Mouse (Mus musculus) cerebellum, adult 11 months (tissue): ENCODE measurements around the gene Atp6v1b1.

Experiments used
- DNase-seq: peaks from one replicate; pipeline ENCODE4 v3.0.0; 2022

Gene Atp6v1b1

DNA sequence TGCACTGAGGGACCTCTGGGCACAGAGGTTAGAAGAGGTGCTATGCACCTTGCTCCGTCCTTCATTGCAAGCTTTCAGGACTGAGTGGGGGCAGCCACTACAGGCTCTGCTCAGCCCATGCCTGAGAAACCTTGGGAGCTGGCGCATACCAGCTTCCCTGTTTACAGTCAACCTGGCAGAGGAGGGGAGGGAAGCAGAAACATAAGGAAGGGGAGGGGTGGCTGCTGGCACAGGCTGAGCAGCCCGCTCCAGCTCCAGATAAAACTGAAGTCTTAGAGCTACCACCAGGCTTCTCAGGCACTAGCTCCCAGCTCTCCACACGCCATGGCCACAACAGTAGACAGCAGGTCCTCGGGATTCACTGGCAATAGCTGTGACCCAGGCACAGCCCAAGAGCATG, at the start of gene Atp6v1b1:
TSS of gene Atp6v1b1 (plus strand) at position 230 of the 400 bp plus-strand sequence.
- no peak for DNase-seq

DNA sequence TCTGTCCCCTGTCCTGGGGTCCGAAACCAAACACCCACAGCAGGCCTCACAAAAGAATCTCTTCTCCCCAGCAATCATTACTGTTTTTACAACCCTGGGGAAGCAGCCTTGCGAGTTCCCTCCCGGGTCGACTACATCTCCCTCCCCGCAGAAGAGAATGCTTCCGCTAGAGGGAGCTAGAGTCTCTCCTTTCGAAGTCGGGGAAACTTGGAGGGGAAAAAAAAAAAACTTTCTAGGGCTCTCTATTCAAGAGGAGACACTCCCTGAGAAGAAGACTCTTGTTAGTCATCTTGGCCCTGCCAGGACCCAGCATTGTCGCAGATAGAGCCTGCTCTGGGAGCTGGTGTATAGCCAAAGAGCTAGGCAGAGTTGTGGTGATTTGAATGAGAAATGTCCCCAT, 49.0 kb upstream of the Atp6v1b1 start:
- DNase-seq, result no peak

DNA sequence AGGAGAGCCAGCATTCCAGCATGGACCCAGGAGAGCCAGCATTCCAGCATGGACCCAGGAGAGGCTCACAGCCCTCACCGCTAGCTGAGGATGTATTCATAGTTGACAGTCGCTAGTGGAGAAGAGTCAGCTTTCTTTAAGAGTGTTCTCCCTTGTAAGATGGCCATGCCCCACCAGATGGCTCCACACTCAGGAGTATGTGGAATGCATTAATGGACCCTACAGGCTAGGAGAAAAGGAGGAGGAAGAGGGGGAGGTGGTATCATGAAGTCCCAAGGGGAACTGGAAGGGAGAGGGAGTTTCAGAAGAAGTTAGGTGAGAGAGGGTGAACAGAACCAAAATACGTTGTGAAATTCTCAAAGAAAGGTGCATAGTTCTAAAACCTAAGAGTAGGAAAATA, 47.1 kb upstream of the Atp6v1b1 start:
- no peak for DNase-seq

DNA sequence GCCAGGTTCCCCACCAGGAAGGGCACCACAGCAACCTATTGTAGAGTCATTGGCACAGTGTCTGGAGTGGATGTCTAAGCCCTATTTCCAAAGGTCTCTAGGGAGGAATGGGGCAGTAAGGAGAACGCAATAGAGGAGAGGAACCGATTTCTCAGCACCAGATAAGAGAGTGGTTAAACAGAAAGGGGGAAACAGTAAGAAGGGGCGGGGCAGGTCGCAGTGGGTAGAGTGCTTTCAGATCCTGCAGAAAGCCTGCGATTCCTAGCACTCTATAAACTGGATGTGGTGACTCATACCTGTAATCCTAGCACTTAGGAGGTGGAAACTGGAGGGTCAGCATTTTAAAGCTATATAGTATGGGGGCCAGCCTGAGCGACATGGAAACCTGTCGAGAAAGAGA, 46.1 kb upstream of the Atp6v1b1 start:
- DNase-seq, result no peak

DNA sequence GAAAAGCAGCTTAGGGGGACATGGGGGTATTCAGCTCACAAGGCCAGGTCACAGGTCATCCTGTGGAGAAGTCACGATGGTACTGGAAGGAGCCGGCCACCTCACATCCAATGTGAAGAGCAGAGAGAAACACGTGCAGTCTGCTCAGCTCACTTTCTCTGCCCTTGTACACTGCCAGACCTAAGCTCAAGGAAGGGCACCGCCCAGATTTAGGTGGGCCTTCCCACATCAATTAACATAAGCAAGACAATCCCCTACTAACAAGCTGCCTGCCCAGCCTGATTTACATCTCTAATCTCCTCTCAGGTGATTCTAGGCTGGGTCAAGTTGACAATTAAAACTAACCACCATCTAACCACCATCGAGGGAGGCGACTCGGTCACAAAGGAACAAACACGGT, 44.9 kb upstream of the Atp6v1b1 start:
- DNase-seq, result no peak

DNA sequence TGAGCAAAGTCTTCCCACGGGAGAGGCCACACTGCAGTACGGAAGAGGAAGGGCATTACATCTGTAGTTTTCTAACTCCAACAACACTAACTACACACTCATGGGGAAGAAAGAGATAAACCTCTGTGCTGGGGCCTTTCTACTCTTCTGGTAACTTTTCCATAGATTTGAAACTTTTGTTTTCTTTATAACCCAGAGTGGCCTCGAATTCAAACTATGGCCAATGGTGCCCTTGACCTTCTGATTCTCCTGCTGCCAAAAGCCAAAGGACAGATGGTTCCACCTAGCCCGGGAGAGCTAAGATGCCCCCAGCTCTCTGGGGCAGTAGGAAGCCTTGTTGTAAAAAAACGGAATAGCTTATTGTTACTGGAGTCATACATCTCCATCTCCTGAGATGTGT, 42.8 kb upstream of the Atp6v1b1 start:
- DNase-seq, result no peak

DNA sequence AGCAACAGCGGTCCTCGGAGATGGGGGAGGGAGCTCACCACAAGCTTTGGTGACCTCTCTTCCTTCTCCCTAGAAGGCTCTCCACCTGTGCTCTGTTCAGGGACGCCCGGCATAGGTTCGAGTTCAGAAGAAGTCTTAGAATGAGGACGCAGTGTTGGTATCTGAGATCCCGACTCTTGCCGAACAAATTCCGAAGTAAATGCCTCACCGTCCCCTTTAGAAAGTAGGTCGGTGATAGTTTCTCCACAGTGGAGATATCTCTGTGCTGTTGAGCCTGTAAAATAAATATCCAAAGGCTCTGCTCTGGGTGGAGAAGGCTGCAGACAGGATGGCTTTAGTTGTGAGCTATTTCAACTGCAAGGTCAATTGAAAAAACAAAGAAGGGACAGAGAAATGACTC, 41.8 kb upstream of the Atp6v1b1 start:
- DNase-seq, result no peak

DNA sequence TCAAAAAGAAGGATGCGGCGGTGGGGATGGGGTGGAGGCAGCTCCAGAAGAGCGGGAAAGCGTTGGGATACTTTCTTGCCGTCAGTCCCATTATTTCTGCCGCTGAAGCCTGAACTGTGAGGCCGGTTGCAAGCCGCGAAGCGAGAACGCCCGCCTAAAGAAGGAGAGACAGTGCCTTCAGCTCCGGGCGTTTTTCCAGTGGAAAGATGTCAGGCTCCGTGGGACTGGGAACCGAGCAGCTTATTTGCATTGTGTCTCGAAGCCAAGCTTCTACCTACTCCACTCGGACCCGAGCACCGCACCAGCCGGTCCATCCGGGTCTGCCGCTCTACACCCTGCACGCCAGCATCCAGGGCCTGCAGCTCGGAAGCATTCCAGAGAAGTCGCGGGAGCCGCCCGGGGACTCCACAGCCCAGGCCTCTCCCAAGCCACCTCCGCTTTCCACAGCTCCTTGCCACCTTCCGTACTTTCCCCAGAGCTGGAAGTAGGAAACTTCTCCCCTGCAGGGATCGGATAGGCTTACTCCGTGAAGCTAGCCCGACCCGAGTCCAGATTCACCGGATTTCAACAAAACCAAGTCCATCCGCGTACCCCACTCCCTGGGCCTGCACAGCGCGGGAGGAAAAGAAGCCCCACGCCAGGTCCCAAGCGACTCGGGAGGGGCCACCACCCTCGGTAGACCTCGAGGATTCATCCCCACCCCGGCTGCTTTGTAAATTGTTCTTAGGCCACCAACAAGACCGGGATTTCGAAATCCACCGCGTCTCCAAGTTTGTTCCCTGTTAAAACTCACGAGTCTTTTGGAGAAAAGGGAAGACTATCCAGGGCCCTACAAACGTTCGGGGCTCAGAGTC, 40.4 kb upstream of the Atp6v1b1 start:
- no peak for DNase-seq

DNA sequence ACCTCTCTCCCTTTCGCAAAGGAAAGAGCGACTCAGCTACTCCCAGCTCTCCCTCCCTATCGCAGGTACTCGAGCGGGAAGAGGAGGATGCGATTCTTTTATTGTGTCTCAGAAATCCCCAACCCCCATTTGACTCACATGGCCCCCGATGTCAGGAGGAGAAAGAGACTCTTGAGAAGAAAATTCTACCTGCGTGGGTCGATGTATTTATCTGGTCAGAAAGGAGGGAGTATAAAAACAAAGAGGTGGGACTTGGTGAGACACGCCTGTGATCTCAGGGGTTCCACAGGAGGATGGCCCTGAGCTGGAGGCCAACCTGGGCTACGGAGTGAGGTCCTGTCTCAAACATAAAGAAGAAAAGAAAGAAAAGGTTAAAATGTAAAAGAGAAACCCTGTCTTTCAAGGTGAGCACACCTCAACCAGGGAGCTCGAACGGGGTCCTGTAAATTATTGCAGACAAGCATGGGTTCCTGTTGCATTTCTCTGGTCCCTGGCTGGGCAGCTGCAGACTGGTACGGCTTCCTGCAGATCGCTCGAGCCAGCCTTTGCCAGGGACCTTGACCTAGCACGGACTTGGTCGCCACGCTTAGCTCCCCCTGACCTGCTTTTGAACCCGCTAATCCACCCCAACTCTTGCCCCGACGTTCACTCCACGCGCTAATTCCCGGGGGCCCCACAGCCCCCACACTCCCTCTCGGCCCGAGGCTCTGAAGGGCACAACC, 39.6 kb upstream of the Atp6v1b1 start:
- no peak for DNase-seq

DNA sequence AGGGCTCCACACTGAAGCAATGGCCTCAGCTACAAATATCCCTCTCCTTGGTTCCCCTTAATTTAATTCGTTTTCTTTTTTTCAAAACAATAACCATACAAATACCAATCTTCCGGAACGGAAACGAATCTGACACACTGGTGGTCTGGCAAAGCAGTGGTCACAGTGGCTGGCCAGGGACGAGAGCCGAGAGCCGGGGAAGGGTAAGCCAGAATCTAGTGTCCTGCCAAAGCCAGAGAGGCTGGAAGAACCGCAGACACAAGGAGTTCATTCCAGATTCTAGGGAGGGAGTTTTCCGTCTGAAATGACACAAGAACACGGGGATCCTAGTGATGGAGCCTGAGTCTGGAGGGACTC, 39.1 kb upstream of the Atp6v1b1 start:
- no peak for DNase-seq

DNA sequence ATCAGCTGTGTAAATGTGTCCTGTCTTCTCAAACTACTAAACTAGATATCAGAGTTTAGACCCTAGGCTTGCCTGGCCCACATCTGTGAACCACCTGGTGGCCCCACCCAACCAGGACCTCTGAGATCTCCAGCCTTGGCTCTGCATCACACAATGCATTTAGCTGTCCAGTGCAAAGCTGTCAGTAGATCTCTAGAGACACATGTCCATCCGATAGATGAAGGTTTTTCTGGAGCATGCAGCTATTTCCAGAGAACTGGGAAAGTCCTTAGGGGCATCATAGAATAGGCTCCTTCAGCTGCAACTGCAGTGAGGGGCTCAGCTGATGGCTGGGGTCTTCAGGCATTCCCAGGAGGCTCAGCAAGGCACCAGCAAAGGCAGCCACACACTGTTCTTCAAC, 38.5 kb upstream of the Atp6v1b1 start:
- DNase-seq, result no peak

DNA sequence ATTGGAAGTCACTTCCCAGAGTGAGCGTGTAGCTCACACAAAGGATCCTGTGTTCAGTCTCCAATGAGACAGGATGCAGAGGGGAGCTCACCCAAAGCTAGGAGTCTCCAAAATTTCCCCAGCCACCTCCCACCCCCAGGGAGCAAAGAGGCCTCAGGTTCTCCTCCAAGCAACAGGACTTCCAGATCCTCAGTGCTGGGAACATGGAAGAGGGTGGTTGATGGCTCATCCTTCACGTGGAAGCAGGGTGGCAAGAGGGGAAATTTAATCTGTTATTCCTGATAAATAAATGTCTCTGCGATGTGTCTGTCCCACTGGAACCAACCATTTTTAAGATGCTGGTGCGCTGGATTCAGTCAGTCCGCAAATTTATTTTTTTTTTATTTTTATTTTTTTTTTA, 38.1 kb upstream of the Atp6v1b1 start:
- no peak for DNase-seq

DNA sequence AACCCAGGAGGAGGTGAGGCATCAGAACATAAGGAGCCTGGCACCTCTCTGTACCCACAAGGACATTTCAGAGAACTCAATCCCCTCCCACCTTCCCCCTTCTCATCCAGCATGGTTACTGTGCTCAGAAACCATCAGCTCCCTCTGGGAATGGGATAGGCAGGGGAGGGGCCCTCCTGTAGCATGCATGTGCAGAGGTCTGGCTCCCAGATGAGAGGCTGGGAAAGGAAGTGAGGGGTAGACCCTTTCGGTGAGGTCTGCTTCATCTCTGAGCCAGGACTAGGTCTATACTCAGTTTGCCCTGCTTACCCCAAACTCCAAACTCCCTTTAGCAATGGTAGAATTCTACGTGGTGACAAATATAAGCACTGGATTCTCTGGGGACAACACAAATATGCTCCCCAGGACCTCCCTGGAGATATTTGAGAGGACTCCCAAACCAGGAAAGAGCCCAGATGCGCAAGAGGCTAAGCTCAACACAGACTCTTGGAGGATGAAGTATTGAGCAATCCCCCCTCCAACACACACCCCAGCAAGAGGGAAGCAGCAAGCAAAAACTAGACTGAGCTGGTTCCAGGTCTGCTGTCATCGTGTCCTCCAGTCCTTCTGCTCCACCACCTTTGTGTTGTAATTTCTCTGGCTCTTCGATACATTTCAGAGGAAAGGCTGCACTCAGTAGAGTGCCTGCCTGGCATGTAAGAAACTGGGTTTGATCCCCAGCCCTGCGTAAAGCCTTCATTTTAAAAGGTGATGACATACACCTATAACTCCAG, 34.9 kb upstream of the Atp6v1b1 start:
- DNase-seq, result no peak

DNA sequence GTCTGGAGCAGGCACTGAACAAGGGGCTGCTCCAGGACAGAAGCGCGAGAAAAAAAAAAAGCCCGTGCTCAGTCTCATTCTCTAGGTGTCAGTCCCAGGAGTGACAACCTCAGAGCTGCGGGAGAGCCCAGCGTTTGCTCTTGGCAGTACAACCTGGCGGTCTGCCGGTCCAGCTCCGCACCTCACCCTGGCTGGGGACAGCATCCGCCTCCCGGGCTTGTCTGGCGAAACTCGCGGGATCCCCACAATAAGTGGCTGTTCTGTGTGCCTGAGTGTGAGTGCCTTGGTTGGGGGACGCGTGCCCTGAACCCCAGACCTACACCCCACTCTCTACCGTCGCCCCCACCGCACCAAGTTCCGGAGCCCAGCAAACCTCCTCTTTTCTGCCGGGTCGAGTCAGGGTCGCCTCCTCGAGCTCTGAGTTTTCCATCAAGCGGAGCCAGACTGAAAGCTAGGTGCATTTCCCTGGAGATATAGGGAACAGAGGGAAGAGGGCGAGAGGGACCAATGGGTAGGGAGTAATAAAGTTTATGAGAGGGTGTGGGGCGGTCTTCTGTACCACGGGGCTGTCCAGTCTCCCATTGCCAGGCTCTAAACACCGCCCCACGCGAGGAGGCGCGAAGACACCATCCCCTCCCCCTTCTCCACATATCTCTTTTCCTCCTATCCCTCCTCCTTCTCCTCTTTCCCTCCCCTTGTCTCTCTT, 32.3 kb upstream of the Atp6v1b1 start:
- DNase-seq, result no peak

DNA sequence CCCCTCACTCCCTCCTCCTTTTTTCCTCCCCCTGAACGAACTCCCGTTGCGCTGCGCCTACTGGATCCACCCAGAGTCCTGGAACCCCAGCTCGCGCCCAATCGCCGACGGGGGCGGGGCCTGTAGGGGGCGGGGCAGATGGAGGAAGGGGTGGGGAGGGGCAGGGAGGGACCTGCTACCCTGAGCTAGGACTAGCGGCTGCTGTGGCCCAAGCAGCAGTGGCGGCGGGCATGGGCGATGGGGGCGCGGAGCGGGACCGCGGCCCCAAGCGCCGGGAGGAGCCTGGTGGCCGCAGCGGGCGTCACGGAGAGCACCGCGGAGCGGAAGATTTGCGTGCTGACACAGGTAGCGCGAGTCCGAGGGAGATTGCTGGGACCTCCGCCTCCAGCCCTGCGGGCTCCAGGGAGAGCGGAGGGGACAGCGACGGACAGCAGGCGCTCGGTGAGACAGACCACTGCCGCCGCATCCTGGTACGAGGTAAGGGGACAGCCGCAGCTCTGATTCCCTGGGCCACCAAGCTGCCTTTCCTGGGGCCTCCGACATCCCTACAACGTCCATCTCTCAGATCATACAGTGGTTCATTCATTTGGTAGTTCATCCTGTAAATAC, 31.6 kb upstream of the Atp6v1b1 start, which contains the start of gene Vax2:
TSS of gene Vax2 (plus strand) at position 198 of the 609 bp plus-strand sequence.
- no peak for DNase-seq

DNA sequence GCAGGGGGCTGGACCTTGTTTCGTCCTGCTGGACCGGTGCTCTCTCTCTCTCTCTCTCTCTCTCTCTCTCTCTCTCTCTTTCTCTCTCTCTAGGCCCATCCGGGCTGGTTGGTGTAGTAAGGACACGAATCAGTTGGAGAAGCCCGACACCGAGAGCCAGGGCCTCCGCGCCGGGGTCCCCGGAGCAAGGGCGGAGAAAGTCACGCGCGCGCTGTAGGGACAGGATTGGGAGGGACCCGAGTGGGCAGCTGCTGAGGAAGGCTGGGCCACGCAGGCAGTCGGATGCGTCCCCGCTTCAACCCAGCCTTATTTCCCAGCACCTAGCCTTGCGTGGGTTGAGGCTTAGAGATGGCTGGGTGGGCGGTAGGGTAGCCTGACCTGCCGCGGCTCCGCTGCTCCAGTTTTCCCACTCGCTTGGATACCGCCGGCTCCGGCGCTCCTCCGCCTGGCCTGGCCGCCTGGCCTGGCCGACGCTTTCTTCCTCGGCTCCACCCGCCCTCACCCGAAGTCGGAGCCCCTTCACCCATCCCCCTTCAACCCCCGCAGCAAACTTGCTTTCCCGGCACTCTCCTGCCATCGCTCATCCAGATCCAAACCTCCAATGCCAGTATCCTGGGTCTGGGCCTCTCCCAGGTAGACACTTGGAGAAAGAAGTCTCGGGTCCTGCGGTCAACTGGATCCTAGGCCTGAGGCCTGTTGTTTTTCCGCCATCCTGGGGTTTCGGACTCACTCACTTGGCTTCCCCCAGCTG, 30.9 kb upstream of the Atp6v1b1 start:
- no peak for DNase-seq

DNA sequence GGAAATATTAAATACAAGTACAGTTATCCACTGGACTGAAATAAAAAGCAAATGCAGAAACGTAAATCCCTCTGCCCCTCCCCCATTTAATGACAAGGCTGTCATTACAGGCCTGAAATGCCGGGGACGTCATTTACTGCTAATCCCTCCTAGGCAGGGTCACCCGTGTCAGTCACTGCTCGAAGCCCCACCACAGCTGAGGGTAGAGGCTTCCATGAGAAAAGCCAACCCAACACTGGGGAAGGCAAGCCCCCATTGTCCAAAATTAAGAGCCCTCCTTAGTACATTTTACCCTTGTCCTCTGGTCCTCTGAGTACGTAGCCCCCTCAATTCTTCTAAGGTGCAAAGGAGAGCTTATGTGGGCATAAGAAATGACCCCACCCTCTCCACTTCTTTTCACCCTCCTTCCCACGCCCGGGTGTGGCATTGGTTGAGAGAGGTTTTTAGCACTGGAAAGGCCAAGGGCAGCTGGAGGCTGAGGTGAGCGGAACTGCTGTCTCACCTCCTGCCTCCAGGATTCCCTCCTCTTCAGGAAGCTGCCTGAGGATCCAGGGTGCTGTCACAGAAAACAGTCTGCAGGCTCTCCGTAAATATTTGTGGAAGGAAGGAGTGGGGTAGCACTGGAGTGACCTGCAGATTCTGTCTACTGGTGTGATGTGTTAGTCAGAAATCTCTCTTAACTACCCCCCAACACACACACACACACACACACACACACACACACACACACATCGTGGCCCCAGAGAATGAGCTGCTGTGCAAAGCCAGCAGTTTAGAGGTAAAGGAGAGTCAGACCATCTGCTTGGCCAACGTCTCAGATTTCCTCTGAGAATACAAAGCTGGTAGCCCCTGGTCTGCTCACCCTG, 29.3 kb upstream of the Atp6v1b1 start:
- DNase-seq, result no peak

DNA sequence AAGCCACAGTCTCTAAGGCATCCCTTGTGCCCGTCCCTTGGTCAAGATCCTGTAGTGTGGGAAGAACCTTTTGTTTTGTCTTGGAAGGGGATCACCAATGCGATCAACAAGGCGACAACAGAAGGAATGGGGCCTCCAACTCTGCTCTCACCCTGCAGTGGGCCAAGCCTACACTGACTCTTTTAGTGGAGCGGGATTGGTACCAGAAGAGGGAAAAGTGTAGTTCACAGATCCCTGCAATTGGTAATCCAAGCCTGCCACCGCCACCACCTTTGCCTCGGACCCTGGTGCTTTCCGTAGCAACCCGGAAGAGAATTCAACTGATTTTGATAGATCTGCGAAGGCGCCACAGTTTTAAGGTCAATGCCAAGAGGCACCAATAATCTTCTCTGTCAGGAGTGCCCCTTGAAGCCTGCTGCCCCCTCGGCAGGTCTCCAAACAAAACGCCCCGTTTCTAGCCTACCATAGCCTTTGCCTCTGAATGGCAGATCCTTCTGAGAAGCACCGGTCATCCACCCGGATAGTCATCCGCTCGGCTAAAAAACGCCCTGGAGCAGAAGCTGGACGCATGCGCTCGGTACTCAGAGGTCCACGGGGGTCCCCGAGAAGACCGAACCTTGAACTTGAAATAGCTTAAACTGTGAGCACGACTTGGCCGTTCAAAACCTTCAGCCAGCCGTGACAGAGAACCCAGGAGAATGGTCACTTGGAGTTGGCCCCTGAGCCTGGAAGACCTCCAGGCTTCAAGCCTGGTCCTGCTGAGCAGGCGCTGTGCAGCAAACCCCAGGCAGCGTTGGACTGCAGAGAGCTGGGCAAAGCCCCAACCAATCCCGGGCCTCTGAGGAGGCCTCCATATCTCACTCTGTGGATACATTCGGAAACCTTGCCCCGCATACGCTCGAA, 28.3 kb upstream of the Atp6v1b1 start:
- no peak for DNase-seq

DNA sequence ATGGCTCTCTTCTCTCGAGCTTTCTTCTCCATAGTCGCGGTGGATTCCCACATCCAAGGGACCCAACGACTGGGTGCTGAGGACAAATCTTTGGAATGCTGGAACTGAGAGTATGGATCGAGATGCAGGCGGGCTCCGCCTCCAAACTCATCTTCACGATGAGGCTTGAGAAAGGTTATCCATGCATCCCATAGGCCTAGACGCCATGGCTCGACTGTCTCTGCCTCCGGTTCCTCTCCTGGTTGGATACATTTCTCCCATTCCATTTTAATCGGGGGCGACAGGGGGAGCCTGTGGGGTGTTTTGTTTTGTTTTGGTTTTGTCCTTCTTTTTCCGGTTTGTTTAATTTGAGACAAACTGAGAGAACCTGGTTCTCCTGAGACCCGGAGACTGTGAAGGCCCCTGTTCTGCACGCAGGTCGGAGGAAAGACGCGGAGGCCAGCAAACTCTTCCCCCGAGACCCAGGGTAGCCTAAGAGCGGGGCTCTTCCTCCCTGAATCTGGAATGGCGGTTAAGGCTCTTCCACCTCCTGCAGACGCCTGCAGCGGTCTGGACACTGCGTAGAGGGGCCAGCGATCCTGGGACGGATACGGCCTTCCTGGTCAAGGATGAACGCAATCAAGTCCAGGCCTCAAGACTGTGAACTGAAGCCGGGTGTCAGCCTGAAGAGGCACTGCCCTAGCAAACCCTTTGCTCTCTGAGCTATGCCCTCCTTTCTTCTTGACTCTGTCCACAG, 27.2 kb upstream of the Atp6v1b1 start:
- no peak for DNase-seq
